Mouse (Mus musculus): Measurements from ENCODE around the gene Olfr1467.

Gene Olfr1467

DNA sequence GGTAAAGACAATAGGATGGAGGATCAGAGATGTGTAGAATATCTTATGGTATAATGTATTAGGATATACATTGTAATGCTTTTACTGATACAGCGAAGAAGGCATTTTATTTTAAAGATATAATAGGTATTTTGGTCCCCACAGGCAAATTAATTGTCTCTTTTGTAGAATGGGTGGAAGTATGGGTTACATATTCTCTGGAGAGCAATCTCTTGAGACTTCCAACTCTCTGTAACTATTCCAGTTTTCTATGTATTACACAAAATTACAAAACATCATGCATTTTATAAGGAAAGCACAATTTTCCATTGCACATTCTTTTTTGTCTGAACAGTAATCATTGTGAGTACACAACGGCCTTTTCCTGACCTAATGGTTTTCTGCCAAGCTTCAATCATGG is at the start of gene Olfr1467:
Gene Olfr1467, plus strand, starts transcription at position 301 of the 400 bp plus-strand sequence.
- no peak for DNase-seq (ENCODE audit: low spot score)

DNA sequence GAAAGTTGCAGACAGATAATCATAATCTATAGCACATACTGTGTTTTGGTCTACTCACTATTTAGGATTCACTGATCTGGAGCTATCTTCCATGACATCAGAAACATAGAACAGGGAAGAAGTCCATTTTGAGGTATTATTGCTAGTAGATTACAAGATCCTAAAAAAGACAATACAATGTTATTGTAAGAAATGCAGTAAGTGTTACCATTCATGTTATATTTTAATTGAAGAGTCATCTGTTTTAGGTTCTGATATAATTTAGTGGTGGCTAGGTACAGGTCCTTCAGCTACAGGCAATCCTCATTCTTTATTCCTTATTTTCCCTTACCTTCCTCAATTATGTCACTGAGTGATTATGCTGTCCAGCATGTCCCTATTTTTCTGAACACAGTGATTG is 46.6 kb upstream of the Olfr1467 start, which contains the start of gene Olfr1465:
Gene Olfr1465, minus strand, starts transcription at position 101 of the 400 bp plus-strand sequence.
- DNase-seq (ENCODE audit: low spot score) = no peak

DNA sequence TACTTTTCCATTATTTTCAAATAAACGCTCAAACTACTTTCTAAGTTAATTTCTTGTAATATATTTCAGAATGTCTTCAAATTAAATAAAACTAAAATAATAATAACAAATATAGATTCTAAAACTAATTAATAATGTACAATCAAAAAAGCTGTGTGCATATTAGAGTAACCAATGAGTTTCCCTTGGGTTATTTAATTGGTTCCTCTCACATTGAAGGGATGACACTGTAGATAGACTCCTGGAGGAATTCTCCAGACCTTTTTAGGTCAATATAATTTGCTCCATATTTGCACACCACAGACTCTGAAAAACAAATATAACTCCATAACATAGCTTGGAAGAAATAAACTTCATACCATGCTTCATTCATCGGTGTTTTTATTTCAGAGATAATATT is 23.5 kb upstream of the Olfr1467 start, which contains the start of gene Olfr1466:
Gene Olfr1466, plus strand, starts transcription at position 301 of the 400 bp plus-strand sequence.
- no peak for DNase-seq (ENCODE audit: low spot score)

DNA sequence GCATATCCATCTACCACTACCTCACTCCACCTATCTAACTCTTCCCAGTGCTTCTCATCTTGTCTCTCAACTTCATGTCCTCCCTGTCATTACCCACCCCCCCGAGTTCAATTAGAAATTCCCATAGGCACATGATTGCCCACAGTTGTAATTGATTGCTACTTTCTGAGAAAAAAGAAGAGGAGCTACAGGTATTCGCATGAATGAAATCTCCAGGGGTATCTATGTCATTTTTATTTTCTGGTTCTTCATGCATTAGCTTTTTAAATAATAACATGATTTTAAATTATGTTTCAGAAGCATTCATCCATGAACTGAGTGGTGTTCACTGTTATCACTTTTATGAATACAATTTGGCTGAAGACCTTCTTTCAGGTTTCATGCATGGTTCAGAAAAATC is 45.5 kb downstream of the Olfr1467 start, which contains the start of gene Olfr1469:
Gene Olfr1469, plus strand, starts transcription at position 301 of the 400 bp plus-strand sequence.
- DNase-seq (ENCODE audit: low spot score) = no peak

Measured in layer of hippocampus, adult 9-10 months (tissue).